Mouse (Mus musculus): ENCODE data around the gene Cdh18. TPM values are rescaled to one million over a fixed set of nuclear protein-coding genes. Genes with fewer than 3 reads are reported as not detected.

Cdh18 gene
- polyA plus RNA-seq, 1 experiment from 2014 or later: 0.79 TPM

- H3K27ac ChIP-seq (replicated peaks): no peak overlapping the region
- TF ChIP-seq CTCF (IDR thresholded peaks at IDR 0.05; ENCODE audit: low read depth): no peak
- TF ChIP-seq EP300 (optimal IDR thresholded peaks at IDR 0.05): no peak
- no peak for DNase-seq (ENCODE audit: low spot score)
- no peak overlapping the region for H3K4me2 ChIP-seq (replicated peaks; ENCODE audit: low read depth)
- no peak overlapping the region for H3K9ac ChIP-seq (ENCODE audit: low read length)
- WGBS: 70% methylated on average over 2 of the region's 2 CpGs
- no peak for ATAC-seq (ENCODE audit: low FRiP score, low TSS enrichment)
- H3K9me3 ChIP-seq (ENCODE audit: control insufficient read depth, low read length): no peaks in the 10 kb centered on the region
- no peaks in the 10 kb centered on the region for H3K36me3 ChIP-seq (ENCODE audit: control insufficient read depth, insufficient read depth, low read length)
- no peaks in the 10 kb centered on the region for H3K4me1 ChIP-seq (replicated peaks; ENCODE audit: control insufficient read depth, insufficient read depth)
- no peak overlapping the region for H3K4me3 ChIP-seq (ENCODE audit: low read depth, low read length)
- H3K27me3 ChIP-seq (ENCODE audit: control insufficient read depth, insufficient read depth, low read length): no peaks in the 10 kb centered on the region
These were observed 607.1 kb downstream of the Cdh18 start for GRCm38 (mm10) chr15:23155883-23156282.

DNA sequence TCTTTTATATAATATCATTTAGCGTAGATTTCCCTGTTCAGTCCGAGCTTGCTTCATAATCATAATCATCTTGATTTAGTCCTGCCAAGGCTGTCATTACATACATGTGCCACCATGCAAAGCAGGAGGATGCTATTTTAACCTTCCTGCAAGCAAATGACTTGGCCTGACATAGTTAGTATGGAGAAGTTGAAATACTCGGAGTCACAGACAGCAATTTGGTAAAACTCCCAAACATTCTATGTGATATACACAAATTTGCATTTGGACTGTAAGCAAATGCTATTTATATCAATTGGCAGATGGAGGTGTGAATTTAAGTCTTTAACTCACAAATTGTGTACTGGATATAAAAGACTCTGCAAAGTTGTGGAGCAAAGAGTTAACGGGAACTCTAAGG, 616.0 kb downstream of the Cdh18 start:
- no peak overlapping the region for H3K4me3 ChIP-seq (ENCODE audit: low read depth, low read length)
- DNase-seq (ENCODE audit: low spot score): no peak
- ATAC-seq (ENCODE audit: low FRiP score, low TSS enrichment): no peak
- H3K36me3 ChIP-seq (ENCODE audit: control insufficient read depth, insufficient read depth, low read length): no peaks in the 10 kb centered on the region
- TF ChIP-seq CTCF (IDR thresholded peaks at IDR 0.05; ENCODE audit: low read depth): no peak
- TF ChIP-seq EP300 (optimal IDR thresholded peaks at IDR 0.05): no peak
- no peaks in the 10 kb centered on the region for H3K27me3 ChIP-seq (ENCODE audit: control insufficient read depth, insufficient read depth, low read length)
- H3K27ac ChIP-seq (replicated peaks): no peak overlapping the region
- no peak overlapping the region for H3K4me2 ChIP-seq (replicated peaks; ENCODE audit: low read depth)
- H3K4me1 ChIP-seq (replicated peaks; ENCODE audit: control insufficient read depth, insufficient read depth): no peaks in the 10 kb centered on the region
- WGBS: 75% methylated on average over 4 of the region's 4 CpGs
- H3K9me3 ChIP-seq (ENCODE audit: control insufficient read depth, low read length): no peaks in the 10 kb centered on the region
- no peak overlapping the region for H3K9ac ChIP-seq (ENCODE audit: low read length)

- no peak overlapping the region for H3K27ac ChIP-seq (replicated peaks)
- TF ChIP-seq EP300 (optimal IDR thresholded peaks at IDR 0.05) (no peak), CTCF (IDR thresholded peaks at IDR 0.05; ENCODE audit: low read depth) (no peak)
- H3K4me3 ChIP-seq (ENCODE audit: low read depth, low read length): no peak overlapping the region
- H3K36me3 ChIP-seq (ENCODE audit: control insufficient read depth, insufficient read depth, low read length): no peaks in the 10 kb centered on the region
- H3K27me3 ChIP-seq (ENCODE audit: control insufficient read depth, insufficient read depth, low read length): no peaks in the 10 kb centered on the region
- H3K9ac ChIP-seq (ENCODE audit: low read length): no peak overlapping the region
- WGBS: 48% methylated on average over 5 of the region's 5 CpGs
- no peaks in the 10 kb centered on the region for H3K9me3 ChIP-seq (ENCODE audit: control insufficient read depth, low read length)
- no peak overlapping the region for H3K4me2 ChIP-seq (replicated peaks; ENCODE audit: low read depth)
- ATAC-seq (ENCODE audit: low FRiP score, low TSS enrichment) (no peak), DNase-seq (ENCODE audit: low spot score) (no peak)
- H3K4me1 ChIP-seq (replicated peaks; ENCODE audit: control insufficient read depth, insufficient read depth): no peaks in the 10 kb centered on the region
These were observed 625.8 kb downstream of the Cdh18 start for GRCm38 (mm10) chr15:23174623-23175022.

- Histone ChIP-seq H3K27me3 (ENCODE audit: control insufficient read depth, insufficient read depth, low read length) (no peaks in the 10 kb centered on the region), H3K9ac (ENCODE audit: low read length) (no peak overlapping the region), H3K4me3 (ENCODE audit: low read depth, low read length) (no peak overlapping the region), H3K4me1 (replicated peaks; ENCODE audit: control insufficient read depth, insufficient read depth) (no peaks in the 10 kb centered on the region), H3K4me2 (replicated peaks; ENCODE audit: low read depth) (no peak overlapping the region), H3K27ac (replicated peaks) (no peak overlapping the region), H3K36me3 (ENCODE audit: control insufficient read depth, insufficient read depth, low read length) (no peaks in the 10 kb centered on the region), H3K9me3 (ENCODE audit: control insufficient read depth, low read length) (no peaks in the 10 kb centered on the region)
- TF ChIP-seq CTCF (IDR thresholded peaks at IDR 0.05; ENCODE audit: low read depth) (no peak), EP300 (optimal IDR thresholded peaks at IDR 0.05) (no peak)
- ATAC-seq (ENCODE audit: low FRiP score, low TSS enrichment) (no peak), DNase-seq (ENCODE audit: low spot score) (no peak)
- 85% methylated on average over 3 of the region's 3 CpGs for WGBS
These were observed 663.2 kb downstream of the Cdh18 start for GRCm38 (mm10) chr15:23212068-23212467.

DNA sequence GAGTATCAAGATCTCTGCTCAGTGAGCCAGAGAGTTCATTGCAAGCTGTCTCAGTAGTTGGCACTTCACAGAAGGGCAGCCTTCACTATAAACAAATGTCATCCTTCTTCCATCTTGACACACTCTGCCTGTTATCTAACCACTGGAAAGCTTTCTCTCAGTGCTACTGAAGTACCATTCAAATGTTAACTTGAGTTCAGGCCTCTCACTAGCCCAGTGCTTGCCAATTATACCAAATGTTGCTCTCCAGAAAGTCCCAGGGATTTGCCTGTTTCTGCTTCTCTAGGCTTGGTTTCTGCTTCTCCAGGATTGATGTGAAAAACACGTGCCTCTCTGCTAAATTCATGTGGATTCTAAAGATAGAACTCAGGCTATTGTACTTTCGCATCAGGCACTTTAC, 681.8 kb downstream of the Cdh18 start:
- Histone ChIP-seq H3K4me1 (replicated peaks; ENCODE audit: control insufficient read depth, insufficient read depth) (no peaks in the 10 kb centered on the region), H3K27me3 (ENCODE audit: control insufficient read depth, insufficient read depth, low read length) (no peaks in the 10 kb centered on the region), H3K4me3 (ENCODE audit: low read depth, low read length) (no peak overlapping the region), H3K9ac (ENCODE audit: low read length) (no peak overlapping the region), H3K4me2 (replicated peaks; ENCODE audit: low read depth) (no peak overlapping the region), H3K27ac (replicated peaks) (no peak overlapping the region), H3K36me3 (ENCODE audit: control insufficient read depth, insufficient read depth, low read length) (no peaks in the 10 kb centered on the region), H3K9me3 (ENCODE audit: control insufficient read depth, low read length) (no peaks in the 10 kb centered on the region)
- DNase-seq (ENCODE audit: low spot score) (no peak), ATAC-seq (ENCODE audit: low FRiP score, low TSS enrichment) (no peak)
- 40% methylated on average over 2 of the region's 2 CpGs for WGBS
- TF ChIP-seq EP300 (optimal IDR thresholded peaks at IDR 0.05) (no peak), CTCF (IDR thresholded peaks at IDR 0.05; ENCODE audit: low read depth) (no peak)

GRCm38 (mm10) chr15:23257751-23258440, 709.1 kb downstream of the Cdh18 start:
- ATAC-seq (ENCODE audit: low FRiP score, low TSS enrichment) (no peak), DNase-seq (ENCODE audit: low spot score) (no peak)
- no peak overlapping the region for H3K27ac ChIP-seq (replicated peaks)
- H3K4me1 ChIP-seq (replicated peaks; ENCODE audit: control insufficient read depth, insufficient read depth): no peaks in the 10 kb centered on the region
- no peak overlapping the region for H3K4me2 ChIP-seq (replicated peaks; ENCODE audit: low read depth)
- 41% methylated on average over 5 of the region's 5 CpGs for WGBS
- H3K27me3 ChIP-seq (ENCODE audit: control insufficient read depth, insufficient read depth, low read length): no peaks in the 10 kb centered on the region
- TF ChIP-seq CTCF (IDR thresholded peaks at IDR 0.05; ENCODE audit: low read depth) (no peak), EP300 (optimal IDR thresholded peaks at IDR 0.05) (no peak)
- no peak overlapping the region for H3K4me3 ChIP-seq (ENCODE audit: low read depth, low read length)
- no peak overlapping the region for H3K9ac ChIP-seq (ENCODE audit: low read length)
- H3K9me3 ChIP-seq (ENCODE audit: control insufficient read depth, low read length): no peaks in the 10 kb centered on the region
- H3K36me3 ChIP-seq (ENCODE audit: control insufficient read depth, insufficient read depth, low read length): no peaks in the 10 kb centered on the region
